Mouse (Mus musculus) G1E (cell line): ENCODE measurements at regions not wholly inside any gene's neighbourhood (a gene's known extent, or its start where the extent isn't known, plus 50 kb on each side); places are given as distances from the start of the nearest gene placed in this dataset.
A peak's percentile ranks its signal among the peaks of the same experiment; 100 is the strongest.

ENCODE experiments used
- ATAC-seq: 2 replicates; pipeline ENCODE4 v1.8.0; 2016; ENCODE audit warnings: mild to moderate bottlenecking; ENCODE audit not compliant: insufficient number of reproducible peaks, poor library complexity, low FRiP score, severe bottlenecking; ENCODE audit errors: extremely low read depth
- DNase-seq: peaks from one replicate; pipeline ENCODE4 v3.0.0; 2012; ENCODE audit warnings: low spot score
- H3K27me3 ChIP-seq: 2 replicates; pipeline ENCODE4 v1.6.1; 2012; ENCODE audit warnings: mild to moderate bottlenecking, low read length, inconsistent platforms; ENCODE audit not compliant: insufficient read depth
- H3K36me3 ChIP-seq: replicated peaks from 2 replicates; pipeline ENCODE3; 2012; ENCODE audit warnings: mild to moderate bottlenecking, inconsistent platforms
- H3K4me1 ChIP-seq: 2 replicates; pipeline ENCODE4 v1.6.1; 2012; ENCODE audit warnings: low read depth, low read length, inconsistent platforms, mixed read lengths; ENCODE audit not compliant: insufficient read depth
- H3K4me3 ChIP-seq: 2 replicates; pipeline ENCODE4 v1.5.1; 2012; ENCODE audit warnings: low read depth, mild to moderate bottlenecking, inconsistent platforms, low read length, moderate library complexity, mixed read lengths
- H3K9me3 ChIP-seq: replicated peaks from 2 replicates; pipeline ENCODE4 v1.6.1; 2012; ENCODE audit warnings: inconsistent platforms
- CTCF ChIP-seq: IDR thresholded peaks from 2 replicates; pipeline ENCODE4 v1.5.1; 2012; ENCODE audit warnings: low read depth, low read length, inconsistent platforms, mixed read lengths
- GATA1 ChIP-seq: IDR thresholded peaks from 2 replicates; pipeline ENCODE4 v1.6.1; 2012; ENCODE audit warnings: borderline replicate concordance, low read length, inconsistent platforms, mixed read lengths
- GATA2 ChIP-seq: IDR thresholded peaks from 2 replicates; pipeline ENCODE4 v1.6.1; 2012; ENCODE audit warnings: low read depth, low read length, inconsistent platforms, borderline replicate concordance
- POLR2AphosphoS5 ChIP-seq: IDR thresholded peaks from 2 replicates; pipeline ENCODE4 v1.6.1; 2012; ENCODE audit warnings: low read depth, low read length, inconsistent platforms; ENCODE audit not compliant: insufficient replicate concordance
- TAL1 ChIP-seq: conservative IDR thresholded peaks from 2 replicates; pipeline ENCODE4 v1.6.1; 2012; ENCODE audit warnings: low read depth, low read length, inconsistent platforms, mixed read lengths

DNA sequence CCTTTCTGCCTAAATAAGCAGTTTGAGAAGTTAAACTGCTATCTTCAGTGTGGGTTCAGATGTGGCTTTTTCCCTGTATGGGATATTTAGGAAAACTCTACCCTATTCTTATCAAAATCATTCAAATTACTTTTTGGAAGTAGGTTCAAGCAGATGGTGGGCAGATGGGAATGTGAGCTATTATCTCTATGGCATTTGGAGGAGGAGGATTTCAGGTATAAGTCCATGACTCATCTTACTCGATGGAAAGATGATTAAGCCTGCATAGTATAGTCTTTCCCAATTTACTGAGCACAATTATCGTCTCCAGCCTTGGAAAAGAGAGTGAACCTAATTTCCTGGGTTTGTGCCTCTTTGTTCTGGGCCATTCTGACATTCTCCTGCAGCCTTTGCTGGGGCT lies 1413.2 kb downstream of the D3Ertd751e start:
- Histone ChIP-seq H3K9me3 (no peaks in the 10 kb centered on the region), H3K27me3 (no peaks in the 10 kb centered on the region), H3K4me1 (no peaks in the 10 kb centered on the region), H3K36me3 (no peaks in the 10 kb centered on the region), H3K4me3 (no peak overlapping the region)
- DNase-seq (no peak), ATAC-seq (no peak)
- TF ChIP-seq POLR2AphosphoS5 = no peak
- no peak for TF ChIP-seq GATA2
- no peak for TF ChIP-seq CTCF
- TF ChIP-seq TAL1 = no peak
- no peak for TF ChIP-seq GATA1

DNA sequence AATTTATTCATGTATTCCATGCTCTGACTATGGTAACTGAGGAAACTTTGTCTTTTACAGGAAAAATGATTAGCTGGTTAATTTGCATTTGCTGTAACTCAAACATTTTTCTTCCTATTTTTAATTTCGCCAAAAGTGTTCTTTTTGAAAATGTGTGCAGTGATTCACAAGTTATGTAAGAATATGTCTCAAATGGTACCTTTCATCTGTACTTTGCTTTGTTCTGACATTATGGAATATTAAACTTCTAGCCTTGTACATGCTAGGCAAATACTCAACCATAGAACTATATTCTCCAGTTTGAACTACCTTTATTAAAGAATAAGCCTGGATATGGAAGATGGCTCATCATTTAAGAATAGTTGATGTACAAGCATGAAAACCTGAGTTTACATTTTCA lies 1418.1 kb downstream of the D3Ertd751e start:
- TF ChIP-seq GATA1 = no peak
- TF ChIP-seq CTCF = no peak
- TF ChIP-seq TAL1 = no peak
- no peak for TF ChIP-seq POLR2AphosphoS5
- no peak for TF ChIP-seq GATA2
- no peaks in the 10 kb centered on the region for H3K27me3 ChIP-seq
- H3K4me3 ChIP-seq = no peak overlapping the region
- no peaks in the 10 kb centered on the region for H3K4me1 ChIP-seq
- no peaks in the 10 kb centered on the region for H3K36me3 ChIP-seq
- ATAC-seq (no peak), DNase-seq (no peak)
- no peaks in the 10 kb centered on the region for H3K9me3 ChIP-seq

DNA sequence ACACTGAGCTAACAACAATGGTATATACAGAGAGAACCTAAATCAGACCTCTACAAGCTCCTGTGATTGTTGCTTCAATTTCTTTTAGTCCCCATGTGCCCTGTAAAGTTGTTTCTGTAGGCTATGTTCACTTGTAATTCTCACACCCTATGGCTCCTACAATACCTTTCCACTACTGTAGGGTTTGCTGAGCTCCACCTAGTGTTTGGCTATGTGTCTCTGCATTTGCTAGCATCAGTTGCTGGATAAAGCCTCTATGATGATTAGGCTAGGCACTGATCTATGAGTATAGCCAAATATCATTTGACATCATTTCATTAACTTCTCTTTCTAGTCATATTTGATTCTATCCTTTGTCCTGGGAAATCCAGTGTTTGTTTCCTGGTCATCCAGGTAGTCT lies 1440.4 kb downstream of the D3Ertd751e start:
- no peak for TF ChIP-seq GATA2
- H3K4me1 ChIP-seq = no peaks in the 10 kb centered on the region
- no peak for ATAC-seq
- DNase-seq = no peak
- H3K9me3 ChIP-seq = peaks cover 8% of the 10 kb centered on the region
- H3K36me3 ChIP-seq = no peaks in the 10 kb centered on the region
- H3K4me3 ChIP-seq = no peak overlapping the region
- no peaks in the 10 kb centered on the region for H3K27me3 ChIP-seq

DNA sequence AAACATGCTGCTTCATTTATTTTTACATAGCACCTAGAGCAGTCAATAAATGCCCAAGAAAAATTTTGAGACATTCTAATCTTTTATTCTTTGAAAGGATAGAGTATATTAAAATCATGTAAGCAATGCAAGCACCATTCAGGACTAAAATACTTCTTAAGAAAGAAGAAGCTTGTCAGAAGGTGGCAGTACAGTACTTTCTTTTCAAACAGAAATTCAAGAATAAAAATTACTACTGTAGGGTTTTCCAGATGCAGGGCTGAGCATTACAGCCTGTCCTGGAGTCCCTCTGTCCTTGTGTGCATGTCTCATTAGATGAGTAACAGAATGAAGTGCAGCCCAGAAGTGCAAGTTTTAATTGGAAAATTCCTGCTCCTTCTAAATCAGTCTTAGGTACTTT lies 1457.5 kb downstream of the D3Ertd751e start:
- H3K9me3 ChIP-seq = no peaks in the 10 kb centered on the region
- ATAC-seq (no peak), DNase-seq (no peak)
- no peaks in the 10 kb centered on the region for H3K27me3 ChIP-seq
- H3K36me3 ChIP-seq = no peaks in the 10 kb centered on the region
- TF ChIP-seq CTCF (no peak), GATA2 (no peak), POLR2AphosphoS5 (no peak), TAL1 (no peak), GATA1 (no peak)
- H3K4me3 ChIP-seq = no peak overlapping the region
- H3K4me1 ChIP-seq = no peaks in the 10 kb centered on the region

DNA sequence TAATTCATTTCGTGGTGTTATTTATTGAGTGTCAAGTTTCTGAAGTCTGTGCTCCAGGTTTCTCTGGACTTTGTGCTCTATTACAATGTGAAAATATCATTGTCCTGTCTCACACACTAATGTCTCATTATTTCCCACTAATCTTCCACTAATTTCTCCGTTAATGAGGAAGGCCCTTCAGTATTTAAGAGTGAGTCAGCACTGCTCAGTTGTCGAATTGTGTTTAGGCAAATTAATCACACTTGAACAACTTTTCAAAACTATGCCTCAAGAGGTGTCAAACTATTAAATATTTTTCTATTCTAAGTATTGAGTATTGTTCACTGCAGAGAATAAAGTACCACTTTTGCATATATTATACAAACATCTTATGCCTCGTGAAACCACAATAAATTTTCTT lies 1467.2 kb downstream of the D3Ertd751e start:
- DNase-seq (no peak), ATAC-seq (no peak)
- Histone ChIP-seq H3K4me1 (no peaks in the 10 kb centered on the region), H3K36me3 (no peaks in the 10 kb centered on the region), H3K4me3 (no peak overlapping the region), H3K27me3 (no peaks in the 10 kb centered on the region), H3K9me3 (no peaks in the 10 kb centered on the region)
- TF ChIP-seq GATA1 = no peak
- TF ChIP-seq TAL1 = no peak
- no peak for TF ChIP-seq POLR2AphosphoS5
- TF ChIP-seq CTCF = no peak
- no peak for TF ChIP-seq GATA2

DNA sequence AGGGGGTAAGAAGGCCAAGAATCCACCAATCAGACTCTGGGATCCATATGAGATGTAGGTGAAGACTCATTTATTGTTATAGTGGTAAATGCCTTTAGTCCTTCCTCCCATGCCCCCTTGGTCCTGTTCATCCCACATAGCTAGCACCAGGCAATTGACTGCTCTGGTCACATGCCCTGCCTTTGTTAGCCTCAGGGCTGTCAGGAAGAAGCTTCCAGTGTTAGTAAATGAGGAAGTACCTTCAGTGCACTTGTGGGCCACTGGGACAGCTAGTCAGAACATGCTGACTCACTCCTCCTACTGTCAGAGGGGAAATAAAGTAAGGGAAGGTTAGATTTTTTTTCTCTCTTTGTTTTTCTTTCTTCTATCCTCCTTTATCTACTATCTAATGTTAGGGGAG lies 1476.3 kb downstream of the D3Ertd751e start:
- H3K27me3 ChIP-seq = no peaks in the 10 kb centered on the region
- ATAC-seq (peak; percentile 54; the same call in 1 of the 2 replicates), DNase-seq (no peak)
- no peaks in the 10 kb centered on the region for H3K9me3 ChIP-seq
- no peak overlapping the region for H3K4me3 ChIP-seq
- TF ChIP-seq TAL1 (no peak), GATA2 (no peak), GATA1 (no peak), CTCF (no peak), POLR2AphosphoS5 (no peak)
- H3K36me3 ChIP-seq = no peaks in the 10 kb centered on the region
- H3K4me1 ChIP-seq = no peaks in the 10 kb centered on the region

DNA sequence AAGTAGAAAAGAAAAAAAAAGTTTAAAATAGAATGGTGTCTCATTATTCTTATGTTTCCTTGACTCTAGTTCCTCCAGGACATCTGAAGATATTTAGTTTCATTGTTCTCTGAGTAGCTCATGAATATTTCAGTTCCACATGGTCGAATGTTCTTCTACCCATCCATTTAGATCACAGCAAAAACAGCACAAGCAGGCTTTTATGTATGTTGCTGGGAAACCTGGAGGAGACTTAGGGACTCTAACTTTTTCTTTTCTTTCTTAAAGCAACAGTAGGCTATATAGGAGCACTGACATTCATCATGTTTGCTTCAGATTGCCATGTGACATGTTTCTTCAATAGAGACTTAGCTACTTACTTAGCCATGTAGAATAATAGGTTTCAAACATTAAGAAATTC lies 1504.2 kb downstream of the D3Ertd751e start:
- ATAC-seq (no peak), DNase-seq (no peak)

More for the DNA sequence above, 1504.2 kb downstream of the D3Ertd751e start:
- 0 out of 2 replicates have a peak, but pooled peaks cover 2% of the 10 kb centered on the region for H3K9me3 ChIP-seq
- no peak for TF ChIP-seq CTCF
- no peak for TF ChIP-seq GATA1
- TF ChIP-seq POLR2AphosphoS5 = no peak
- no peak for TF ChIP-seq TAL1
- TF ChIP-seq GATA2 = no peak
- no peaks in the 10 kb centered on the region for H3K4me1 ChIP-seq
- H3K27me3 ChIP-seq = no peaks in the 10 kb centered on the region
- H3K36me3 ChIP-seq = no peaks in the 10 kb centered on the region
- H3K4me3 ChIP-seq = no peak overlapping the region
